Mouse (Mus musculus): Measurements from ENCODE around the gene Rbfox3.
"Not testable (repeated sequence)": the region's sequence is repeated elsewhere in the genome, so short reads cannot be mapped to it uniquely, and the experiment has no call there.

Gene Rbfox3

DNA sequence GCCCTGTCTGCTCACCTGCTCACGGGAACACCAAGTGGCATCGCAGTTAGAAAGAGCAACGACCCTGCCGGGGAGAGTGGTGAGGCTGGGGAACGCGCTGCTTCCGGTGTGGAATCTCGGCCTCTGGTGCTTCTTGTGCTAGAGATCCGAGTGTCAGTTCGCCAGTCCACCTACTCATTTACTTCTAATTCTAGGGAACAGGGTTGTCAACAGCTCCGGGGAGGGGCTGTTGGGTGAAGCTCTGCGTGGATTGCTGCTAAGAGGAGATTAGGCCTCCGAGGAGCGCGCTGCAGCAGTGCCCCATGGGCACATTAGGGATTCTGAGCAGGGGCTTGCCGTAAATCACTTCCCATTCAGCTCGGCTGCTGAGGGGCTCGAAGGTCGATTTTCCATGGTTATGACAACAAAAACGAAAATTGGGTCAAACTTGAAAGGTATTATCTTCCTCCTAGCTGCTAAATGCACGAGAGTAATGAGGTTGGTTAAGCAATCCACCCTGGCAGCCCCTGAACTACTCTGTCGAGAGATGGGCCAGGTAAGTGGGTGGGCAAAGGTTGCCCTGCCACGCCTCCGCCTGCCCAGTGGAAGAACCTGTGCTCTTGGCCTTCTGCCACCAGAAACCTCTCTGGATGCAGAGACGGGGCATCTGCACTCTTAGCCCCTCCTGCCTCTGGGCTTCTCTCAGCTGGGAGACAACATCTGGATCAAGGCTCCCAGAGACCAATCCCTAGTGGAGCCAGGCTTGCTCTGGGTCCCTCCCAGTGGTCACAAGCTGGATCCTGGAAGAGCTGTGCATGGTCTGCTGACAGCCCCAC lies 85.9 kb downstream of the Rbfox3 start:
- no peak for DNase-seq (ENCODE audit: low read depth, low spot score)

DNA sequence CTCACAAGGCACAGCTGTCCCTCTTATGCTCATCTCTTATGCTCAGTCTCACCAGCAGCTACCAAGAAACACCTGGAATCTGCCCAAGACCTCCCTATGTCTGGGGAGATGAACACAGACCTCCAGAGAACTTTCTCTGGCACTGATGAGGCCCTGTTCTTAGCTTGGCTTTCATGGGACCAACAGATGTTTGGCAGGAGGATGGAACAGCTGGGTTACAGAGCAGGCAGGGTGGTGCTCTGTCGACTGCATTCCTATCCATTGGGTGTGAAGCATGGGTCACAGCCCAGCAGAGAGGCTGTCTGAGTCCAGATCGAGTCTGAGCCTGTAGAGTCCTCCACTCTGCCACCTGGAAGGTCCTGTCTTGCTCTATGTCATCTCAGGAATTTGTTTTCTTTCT lies 90.0 kb downstream of the Rbfox3 start:
- no peak for DNase-seq (ENCODE audit: low read depth, low spot score)

DNA sequence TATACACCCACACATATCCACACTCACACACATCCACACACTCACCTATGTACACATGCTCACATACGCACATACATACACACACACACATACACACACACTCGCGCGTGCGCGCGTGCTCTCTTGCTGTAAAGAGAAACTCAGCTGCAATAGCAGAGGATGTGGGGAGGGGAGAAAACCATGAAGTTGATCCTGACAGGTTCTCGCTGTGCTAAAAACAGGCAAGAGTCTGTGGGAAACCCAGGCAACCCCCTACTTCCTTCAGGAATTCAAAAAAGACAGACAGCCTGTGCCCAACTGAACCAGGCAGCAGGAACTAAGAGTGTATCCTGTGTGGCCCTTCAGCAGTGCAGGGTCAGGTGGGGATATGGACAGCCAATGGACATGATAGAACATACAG lies 92.9 kb downstream of the Rbfox3 start:
- DNase-seq (ENCODE audit: low read depth, low spot score), result no peak

DNA sequence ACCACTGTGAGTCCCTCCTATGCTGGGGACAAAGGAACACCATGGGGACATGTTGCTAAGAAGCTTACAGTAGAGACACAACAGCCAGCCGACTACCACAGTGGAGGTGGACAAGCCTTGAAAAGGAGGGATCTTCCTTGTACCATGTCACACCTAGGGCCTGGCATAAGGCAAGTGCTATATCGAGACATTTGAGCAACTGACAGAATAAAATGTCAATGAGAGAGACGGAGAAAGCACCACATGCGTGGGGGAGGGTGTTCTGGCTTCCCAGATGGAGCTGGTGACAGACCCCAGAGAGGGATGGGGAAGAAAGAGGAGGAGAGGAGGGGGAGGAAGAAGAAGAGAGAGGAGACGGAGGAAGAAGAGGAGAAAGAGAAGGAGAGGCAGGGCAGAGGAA lies 96.3 kb downstream of the Rbfox3 start:
- no peak for DNase-seq (ENCODE audit: low read depth, low spot score)

DNA sequence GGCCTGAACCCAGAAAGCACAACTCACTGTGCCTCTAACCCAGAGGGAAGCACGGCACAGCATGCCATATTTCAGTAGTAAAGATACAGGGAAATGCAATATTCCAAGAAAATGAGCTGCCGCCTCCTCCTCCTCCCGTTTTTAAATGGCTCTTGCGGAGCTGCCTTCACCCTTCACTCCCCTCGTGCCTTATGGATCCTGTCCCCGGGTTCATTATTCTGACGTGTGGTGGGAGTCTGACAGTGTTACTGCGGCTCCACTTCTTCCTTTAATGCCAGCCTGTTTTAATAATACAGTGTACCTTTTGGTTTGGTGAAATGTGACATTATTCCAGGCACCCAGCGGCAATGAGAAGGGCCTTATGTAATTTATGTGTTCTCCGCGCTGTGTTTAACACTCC lies 97.5 kb downstream of the Rbfox3 start:
- no peak for DNase-seq (ENCODE audit: low read depth, low spot score)

DNA sequence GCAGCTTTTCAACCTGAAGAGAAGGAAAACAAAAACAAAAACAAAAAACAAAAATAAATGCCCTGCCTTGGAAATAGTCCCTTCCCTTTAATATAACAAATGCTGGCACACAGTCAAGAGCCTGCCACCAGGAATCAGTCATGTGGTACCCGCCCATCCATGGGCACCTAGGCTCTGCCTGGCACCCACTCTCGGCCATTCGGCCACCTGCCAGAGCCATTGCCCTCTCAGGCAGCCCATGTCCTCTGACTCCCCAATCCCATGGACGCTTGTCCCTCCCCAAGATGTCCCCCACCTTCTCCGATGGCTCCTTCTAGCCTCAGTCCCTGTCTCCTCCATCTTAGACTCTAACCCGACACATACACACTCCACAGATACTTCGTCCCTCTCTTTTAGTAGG lies 100.0 kb downstream of the Rbfox3 start:
- no peak for DNase-seq (ENCODE audit: low read depth, low spot score)

DNA sequence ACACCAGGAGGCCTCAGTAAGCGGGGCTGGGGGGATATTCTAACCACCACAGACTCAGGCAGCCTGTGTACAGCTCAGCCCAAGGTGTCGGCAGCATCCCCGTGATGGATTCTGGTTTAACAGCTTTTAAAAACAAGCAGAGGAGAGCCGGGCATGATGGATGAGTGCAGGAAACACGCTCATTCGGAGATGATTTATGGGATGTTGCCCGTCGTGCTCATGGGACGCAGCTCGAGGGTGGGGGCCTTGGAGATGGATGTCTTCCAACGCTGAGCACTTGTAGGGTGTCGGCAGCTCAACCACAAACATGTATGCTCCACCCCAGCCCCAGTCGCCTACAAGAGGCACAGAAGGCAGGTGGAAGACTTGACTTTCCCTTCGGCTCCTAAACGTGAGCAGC lies 103.9 kb downstream of the Rbfox3 start:
- DNase-seq (ENCODE audit: low read depth, low spot score), result no peak

DNA sequence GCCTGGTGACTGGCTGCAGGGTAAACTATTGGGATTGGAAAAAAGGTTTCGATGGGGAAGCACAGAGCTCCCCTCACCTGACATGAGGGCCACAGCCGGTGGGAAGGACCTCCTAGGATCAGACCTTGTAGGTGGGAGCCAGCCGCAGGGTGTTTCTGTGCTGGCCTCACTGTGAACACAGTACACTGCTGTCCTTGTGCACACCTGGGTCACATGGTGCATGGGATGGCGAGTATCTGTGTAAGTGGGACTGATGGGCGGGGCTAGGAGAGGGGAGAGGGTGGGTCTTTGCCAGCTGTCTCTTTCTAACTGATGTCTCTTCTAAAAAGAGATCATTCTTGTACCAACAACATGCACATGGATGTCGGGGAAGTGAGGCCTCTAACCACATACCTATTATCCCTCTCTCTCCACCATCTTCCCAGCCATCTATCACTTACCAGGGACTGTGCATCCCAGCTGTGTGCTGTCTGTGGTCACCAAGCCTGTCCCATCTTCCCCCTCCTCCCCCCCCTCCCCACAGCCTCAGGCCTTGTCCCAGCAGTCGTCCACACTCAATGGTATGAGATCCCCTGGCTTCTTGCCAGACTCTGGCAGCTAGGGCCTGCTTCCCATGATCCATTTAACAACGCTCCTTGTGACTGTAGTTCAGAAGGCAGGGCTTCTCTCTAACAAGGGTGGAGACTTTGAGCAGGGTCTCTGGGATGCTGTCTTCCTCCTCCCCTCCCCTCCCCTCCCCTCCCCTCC lies 116.4 kb downstream of the Rbfox3 start:
- DNase-seq (ENCODE audit: low read depth, low spot score), result no peak

DNA sequence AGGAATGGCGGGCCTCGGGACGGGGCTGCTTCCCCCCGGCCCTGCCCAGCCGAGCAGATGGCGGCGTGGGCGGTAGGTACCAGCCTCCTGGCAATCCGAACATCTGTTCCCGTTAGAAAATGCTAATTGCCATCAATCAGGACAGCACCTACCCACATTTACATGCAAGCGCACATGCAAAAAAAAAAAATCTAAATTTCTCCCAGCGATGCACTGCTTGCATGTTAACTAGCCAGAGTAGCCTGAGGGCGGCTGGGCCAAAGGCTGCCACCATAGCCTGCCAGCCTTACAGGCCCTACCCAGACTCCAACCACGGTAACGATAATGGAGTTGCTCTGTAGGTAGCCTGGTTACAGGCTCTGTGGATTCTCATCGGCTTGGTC lies 117.8 kb downstream of the Rbfox3 start:
- DNase-seq (ENCODE audit: low read depth, low spot score), result no peak

DNA sequence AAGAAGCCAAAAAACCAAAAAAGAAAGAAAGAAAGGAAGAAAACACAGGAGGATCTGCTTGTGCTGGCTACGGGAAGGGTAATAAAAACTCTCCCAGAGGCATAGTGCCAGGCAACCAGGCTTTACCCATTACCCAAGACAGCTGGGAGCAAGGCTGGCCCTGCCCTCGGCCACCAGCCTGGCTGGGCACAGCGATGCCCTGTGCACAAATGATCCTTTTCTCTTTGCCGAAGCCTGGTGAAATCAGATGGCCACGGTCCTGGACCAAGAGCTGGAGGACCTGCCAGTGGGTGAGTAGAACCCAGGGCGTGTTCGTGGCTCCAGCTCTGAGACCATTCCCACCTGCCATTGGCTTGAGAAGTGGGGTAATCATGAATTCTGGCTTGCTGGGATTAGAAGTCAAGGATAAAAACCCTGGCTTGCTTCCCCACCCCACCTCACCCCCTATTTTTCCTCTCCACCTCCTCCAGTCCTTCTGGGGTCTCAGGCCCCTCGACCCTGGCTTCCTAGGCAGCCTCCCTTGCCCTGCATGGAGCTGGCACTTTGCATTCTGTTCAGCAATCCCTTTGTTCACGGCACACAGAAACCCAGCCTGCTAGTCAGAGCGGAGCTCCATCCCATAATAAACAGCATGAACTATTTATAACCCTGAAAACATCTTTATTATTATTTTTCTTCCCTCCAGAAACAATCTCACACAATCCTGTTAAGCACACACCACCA lies 118.3 kb downstream of the Rbfox3 start:
- DNase-seq (ENCODE audit: low read depth, low spot score), result no peak

DNA sequence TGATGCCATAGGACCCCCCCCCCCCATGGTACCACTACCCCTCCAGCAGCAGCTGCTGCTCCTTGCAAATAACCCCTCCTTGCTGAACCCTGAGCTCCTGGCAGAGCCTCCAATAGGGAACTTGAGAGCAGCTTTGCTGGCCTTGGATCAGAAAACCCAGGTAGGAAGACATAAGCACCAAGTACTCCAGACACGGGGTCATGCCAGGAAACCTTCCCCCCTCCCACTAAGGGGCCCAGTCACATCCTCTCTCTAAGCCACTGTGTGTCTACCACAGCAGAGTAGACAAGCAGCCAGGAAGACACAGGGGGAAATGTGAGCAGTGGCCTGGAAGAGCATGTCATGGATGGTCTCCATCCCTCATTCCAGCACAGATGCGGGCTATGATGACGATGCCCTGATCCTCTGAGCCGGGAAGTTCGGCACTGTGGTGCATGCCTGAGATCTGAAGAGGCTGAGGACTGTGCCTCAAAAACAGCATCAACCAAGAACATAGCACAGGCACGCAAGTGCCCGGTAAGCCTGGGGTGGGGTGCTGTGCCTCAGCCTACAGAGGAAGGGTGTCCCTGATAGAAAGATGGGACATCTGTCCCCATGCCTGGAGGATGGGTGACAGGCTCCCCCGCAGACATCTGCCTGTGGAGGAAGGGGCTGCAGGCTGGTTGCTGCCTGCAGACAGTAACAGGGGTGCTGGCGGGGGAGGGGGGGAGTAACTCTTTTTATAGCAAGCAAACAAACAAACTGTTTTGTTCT lies 119.1 kb downstream of the Rbfox3 start:
- DNase-seq (ENCODE audit: low read depth, low spot score), result no peak

DNA sequence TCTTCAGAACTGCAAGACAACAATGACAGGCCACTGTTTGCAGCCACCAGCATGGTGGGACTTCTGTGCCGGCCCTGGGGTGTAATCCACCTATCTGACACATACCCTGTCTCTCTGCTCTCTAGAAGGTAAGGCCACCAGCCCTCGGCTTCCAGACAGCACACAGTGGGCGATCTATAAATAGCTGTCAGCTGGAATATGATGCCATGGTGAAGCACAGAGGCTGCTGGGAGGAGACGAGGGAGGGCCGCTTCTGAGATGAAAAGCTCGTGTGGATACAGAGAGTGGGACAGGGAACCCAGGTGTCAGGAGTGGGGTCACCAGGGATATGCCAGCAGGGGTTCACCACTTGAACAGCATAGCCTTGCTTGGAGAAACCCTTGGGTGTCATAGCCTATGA lies 120.0 kb downstream of the Rbfox3 start:
- no peak for DNase-seq (ENCODE audit: low read depth, low spot score)

DNA sequence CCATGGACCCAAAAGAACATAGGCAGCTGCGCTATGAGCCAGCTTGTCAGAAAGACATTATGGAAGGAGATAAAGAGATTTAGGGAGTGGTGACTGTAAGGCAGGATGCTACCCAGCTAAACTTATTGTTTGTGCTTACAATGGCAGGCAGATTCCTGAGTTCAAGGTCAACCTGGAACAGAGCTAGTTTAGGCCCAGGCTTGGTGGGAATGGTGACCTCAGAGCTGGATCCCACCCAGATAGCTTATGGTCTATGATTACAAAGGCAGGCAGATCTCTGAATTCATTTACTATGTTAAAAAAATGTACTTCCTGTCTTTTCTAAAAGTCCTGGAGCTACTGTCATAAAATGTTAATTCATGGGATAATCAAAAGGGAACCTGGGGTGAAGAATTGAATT lies 123.3 kb downstream of the Rbfox3 start:
- DNase-seq (ENCODE audit: low read depth, low spot score), result no peak

DNA sequence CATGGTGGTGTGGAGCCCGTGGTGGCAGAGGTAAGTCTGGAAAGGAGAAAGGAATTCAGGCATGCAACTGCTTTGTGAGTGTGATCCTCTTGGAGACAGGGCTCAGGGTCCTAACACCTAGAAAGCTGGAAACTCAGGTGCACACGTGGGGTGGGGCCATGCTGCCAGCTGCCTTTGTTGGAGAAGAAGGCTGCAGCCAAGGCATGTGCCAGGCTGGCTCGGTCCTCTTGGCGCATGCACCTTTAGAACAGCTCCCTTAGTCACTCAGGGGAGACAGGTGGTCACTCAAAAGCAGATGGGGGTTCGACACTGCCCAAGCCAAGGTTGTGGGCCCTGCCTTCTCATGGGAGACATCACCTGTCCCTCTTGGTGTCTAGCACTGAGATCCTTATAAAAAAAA lies 128.7 kb downstream of the Rbfox3 start:
- no peak for DNase-seq (ENCODE audit: low read depth, low spot score)

DNA sequence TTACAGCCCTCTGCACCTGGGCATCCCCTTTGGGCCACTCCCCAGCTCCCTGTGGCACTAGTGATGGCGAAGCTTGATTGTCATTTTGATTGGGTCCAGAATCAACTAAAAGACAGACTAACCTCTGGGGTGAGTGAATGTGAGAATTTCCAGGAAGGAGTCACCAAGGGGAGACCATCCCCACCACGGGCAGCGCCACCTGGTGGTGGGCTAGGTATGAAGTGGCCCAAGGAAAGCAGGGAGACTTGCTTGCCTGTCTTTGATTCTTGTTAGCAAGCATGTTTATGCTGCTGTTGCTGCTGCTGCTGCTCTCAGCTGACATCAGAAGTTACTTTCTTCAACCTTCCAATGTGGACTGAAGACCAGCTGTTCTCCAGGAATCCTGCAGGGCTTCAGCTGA lies 135.6 kb downstream of the Rbfox3 start:
- no peak for DNase-seq (ENCODE audit: low read depth, low spot score)

DNA sequence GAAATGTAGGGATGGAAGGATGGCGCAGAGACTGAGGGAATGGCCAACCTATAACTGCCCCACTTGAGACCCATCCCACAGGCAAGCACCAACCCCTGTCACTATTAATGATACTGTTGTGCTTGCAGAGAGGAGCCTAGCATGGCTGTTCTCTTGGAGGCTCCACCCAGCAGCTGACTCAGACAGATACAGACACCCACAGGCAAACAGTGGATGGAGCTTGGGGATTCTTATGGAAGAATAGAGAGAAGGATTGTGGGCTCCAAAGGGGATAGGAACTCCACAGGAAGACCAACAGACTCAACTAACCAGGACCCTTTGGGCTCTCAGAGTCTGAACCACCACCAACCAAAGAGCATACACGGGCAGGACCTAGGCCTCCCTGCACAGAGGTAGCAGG lies 136.6 kb downstream of the Rbfox3 start:
- not testable (repeated sequence) for DNase-seq (ENCODE audit: low read depth, low spot score)

DNA sequence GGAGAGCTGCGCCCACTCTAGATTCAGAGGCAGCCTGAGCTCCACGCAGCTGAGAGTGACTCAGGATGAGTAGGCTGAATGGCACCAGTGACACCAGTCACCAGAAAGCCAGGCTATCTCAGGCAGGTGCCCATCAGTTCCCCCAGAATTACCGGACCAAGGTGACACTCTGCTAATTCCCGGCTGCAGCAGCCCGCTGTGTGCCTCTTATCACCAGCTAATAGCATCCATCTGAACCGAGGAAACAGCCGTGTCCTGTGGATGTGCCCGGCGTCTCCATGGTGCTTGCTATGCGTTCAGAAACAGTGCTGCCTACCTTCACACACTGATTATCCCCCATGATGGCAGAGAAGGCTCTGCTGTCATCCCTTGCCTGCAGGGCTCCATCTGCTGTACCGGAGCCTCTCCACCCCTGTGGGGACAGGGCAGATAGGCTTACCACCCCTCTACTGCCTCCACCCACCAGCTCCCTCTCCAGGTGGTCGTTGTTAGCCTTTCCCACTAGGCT lies 138.3 kb downstream of the Rbfox3 start:
- DNase-seq (ENCODE audit: low read depth, low spot score), result no peak

DNA sequence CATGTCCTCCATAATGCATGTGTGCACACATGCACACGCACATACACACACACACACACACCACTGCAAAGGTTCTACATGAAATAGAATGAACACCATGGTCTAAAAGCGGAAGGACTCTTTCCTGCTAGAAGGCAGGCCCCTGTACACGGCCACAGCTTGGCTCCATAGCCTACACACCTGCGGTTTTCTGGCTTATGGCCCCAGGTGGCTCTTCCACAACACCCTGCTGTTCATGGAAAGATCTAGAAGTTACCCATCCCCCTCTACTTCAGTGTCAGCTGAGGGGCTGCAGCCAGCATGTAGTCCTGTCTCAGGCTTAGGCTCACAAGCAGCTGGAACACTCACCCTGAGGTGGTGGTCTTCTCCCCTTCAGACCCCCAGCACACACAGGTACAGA lies 140.0 kb downstream of the Rbfox3 start:
- DNase-seq (ENCODE audit: low read depth, low spot score), result no peak

DNA sequence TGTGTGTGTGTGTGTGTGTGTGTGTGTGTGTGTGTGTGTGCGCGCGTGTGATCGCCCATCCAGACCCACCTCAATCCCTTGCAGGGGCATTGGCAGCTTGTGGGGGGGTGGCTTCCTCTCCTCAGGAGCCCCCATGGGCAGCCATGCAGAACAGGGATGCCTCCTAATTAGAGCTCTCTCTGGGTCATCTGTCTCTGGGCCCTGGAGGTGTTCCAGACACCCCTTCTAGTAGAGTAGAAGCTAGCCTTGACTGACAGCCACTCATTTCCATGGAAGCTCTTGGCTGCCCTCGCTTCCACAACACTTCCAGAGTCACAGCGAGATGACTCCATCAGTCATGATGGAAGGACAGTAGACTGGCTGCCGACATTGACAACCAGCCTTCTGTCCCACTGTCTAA lies 140.6 kb downstream of the Rbfox3 start:
- no peak for DNase-seq (ENCODE audit: low read depth, low spot score)

DNA sequence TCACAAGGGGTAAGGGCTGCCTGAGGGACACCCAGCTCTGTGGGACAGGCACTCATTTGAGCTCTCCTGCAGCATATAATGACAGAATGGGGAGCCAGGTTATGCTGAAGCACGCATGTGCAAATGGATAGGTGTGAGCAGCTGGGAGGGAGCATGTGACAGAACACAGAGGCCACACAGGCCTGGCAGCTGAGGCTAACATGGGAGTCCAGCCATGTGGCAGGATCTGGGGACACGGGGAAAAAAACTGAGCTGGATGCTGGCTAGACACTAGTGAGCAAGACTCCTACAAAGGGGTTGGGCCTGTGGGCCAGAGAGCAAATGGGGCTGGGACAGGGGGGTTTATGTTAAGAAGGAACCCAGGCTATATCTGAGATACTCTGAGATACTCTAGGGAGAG lies 141.9 kb downstream of the Rbfox3 start:
- no peak for DNase-seq (ENCODE audit: low read depth, low spot score)

DNA sequence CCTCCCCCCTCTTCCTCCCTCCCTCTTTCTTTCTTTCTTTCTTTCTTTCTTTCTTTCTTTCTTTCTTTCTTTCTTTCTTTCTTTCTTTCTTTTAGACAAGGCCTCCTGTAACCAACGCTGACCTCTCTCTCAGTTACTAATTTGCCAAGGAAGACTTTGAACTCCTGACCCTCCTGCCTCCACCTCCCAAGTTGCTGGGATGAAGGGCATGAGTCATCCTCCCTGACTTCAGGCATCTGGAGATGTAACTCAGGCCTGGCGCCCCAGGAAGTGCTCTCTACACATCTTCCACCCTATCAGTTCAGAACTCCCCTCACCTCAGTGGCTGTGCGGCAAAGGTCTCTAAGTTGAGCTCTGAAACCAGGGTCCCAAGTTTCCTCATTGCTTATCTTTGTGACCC lies 143.0 kb downstream of the Rbfox3 start:
- no peak for DNase-seq (ENCODE audit: low read depth, low spot score)

DNA sequence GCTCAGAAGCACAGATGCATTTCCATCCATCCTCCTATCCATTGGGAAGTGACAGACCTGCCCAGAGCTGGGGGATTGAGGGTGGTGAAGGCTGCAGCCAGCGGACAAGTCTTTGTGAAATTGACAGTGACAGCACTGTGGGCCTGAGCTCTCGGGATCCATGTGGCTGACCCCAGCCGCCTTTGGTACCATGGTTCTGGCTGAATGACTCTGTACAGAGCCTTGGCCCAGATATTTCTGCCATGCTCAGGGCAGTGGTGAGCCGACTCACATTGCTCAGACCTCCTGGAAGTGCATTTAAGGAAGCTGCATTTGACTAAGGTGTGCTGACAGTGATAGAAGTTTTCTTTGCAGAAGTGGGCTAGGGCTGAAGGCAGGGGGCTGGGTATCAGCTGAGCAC lies 144.0 kb downstream of the Rbfox3 start:
- no peak for DNase-seq (ENCODE audit: low read depth, low spot score)

Measured in CD4-positive helper T cell, adult 2 months (primary cell).